Mouse (Mus musculus) cerebellum, postnatal 10 days (tissue): ENCODE results near the gene Crhr1.

ENCODE experiments used
- DNase-seq, 2 experiments: peaks; one replicate each; pipeline ENCODE4 v3.0.0; 2021; ENCODE audit warnings: mixed read lengths in 2 of 2

Gene Crhr1

DNA sequence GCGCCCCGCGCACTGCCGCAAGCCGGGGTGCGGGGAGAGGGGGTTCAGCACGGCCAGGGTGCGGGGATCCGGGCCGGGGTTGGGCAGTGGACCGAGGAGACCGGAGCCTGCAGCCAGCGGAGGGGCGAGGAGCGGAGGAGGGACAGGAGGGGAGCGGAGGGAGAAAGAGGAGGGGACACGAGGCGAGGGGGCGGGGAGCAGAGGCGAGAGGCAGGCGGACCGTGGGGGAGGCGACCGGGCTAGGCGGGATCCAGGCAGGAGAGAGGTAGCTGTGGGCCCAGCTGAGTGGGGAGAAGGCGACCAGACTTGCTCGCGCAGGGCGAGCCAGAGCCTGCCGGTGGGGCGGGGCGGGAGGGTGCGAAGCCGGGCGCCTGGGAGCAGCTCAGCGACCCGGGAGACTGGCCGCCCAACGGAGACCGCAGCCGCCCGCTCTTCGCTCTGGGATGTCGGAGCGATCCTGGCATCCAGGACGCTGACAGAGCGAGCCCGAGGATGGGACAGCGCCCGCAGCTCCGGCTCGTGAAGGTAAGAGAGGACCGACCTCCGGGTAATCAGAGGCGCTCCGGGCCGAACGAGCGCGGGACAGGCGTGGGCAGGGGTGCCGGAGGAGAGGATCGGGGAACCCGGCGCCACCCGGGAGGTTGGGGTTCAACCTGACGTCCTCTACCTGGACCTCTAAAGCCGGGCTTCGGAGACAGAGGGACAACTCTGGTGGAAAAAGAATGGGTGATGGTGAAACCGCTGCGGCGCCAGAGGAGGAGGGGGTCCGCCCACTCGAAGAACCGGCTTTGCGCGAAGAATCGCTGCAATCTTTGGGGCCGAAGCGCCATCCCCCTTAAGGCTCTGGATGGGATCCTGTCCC is at the start of gene Crhr1:
Gene Crhr1 (plus strand): TSS at position 276 of the 862 bp plus-strand sequence.
- DNase-seq: peak; percentile 90 to 94

DNA sequence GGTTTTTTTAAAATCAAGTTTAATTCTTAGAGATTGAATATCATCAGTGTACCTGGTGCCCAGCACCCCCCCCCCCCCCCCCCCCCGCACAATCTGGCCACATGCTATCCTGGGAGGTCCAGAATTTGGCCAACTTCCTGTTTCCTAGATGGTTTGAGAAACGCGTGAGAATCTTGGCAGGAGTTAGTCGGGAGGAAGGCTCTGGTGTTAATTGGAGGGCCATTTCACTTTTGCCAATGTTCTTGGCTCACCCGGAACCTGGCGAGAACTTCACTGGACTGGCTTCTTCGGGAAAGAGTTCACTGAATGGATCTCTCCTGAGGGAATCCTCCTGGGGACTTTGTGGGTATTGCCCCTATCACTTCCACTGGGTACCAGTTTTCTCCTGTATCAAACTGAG is 49.4 kb upstream of the Crhr1 start:
- DNase-seq: peak; percentile 49 to 63

DNA sequence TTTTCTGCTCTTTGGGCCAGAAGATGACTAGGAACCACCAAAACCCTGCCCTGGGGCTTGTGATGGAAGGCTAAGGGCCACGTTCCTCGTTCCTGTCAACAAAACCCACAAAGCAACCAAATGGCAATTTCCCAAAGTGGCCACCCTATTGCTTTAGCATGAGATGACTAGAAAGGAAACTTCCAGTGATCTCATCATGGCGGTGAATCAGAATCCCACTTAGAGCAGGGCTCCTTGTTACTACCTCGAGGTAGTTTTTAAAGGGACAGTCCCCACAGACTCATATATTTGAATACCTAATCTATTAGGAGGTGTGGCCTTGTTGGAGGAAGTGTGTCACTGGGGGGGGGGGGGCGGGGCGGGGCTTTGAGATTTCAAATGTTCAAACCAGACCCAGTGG is 48.9 kb upstream of the Crhr1 start:
- DNase-seq: no peak

DNA sequence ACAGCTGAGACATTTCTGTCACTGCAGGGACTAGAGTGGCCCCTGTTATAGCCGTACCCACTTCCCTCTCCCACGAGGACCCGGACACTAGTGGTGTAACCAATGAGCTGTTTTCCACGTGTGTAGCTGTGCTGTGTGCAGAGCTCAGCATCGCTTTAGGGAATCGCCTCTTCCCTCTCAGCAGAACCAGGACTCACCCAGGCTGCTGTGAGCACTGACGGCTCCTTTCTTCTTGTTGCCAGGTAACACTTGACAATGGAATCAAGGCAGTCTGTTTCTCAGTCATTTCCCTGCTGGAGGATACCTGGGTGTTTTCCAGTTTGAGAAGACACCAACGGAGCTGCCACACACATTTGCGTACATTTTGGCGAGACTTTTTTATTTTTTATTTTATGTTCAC is 44.1 kb upstream of the Crhr1 start:
- DNase-seq: no peak

DNA sequence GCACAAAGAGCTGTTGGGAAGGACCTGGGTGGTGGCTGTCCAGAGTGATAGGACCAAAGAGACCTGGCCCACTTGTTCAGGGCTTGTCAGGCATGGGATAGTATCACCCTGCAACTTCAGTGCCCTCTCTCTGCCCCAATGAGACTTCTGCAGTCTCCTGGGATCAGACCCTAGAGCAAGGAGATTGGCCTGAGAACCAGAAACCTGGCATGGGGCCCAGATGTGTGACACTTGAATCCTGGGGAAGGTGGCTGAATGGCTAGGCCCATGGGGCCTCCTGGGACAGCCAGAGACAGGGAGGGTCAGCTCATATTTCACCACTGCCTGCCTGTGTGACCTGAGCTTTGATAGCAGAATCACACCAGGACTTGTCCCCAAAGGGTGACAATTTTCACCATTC is 41.9 kb upstream of the Crhr1 start:
- DNase-seq: no peak

DNA sequence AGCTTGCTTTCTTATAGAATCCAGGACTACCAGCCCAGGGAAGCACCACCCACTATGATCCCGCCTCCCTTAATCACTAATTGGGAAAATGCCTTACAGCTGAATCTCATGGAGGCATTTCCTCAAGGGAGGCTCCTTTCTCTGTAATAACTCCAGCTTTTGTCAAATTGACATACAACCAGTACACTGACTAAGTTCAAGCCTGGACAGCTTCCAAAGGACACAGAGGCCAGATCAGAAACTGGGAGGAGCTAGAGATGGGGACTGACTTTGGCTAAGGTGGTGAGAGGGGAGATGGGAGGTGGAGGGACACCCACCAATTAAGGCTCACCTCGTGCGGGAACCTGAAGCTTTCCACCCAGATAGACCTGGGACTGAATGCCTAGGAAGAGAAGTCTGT is 37.5 kb upstream of the Crhr1 start:
- DNase-seq: no peak

DNA sequence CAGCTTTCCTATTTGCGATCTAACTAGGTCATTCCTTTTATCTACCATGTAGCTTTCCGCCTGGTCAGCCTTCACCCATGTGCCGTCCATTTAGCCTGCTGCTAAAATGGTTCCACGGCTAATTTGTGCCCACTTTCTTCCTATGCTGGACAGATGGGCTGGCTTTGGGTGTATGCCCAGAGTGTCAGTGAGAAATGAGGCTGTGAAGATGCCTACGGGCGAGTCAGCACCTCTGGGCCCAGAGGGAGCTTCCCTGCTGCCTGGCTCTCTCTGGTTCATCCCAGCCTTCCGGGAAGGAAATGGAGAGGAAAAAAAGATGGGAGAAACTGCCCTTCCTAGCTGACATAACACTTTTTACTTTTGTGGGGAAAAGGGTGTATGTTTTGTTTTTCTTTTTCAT is 36.1 kb upstream of the Crhr1 start:
- peak; percentile 48 to 62 for DNase-seq

DNA sequence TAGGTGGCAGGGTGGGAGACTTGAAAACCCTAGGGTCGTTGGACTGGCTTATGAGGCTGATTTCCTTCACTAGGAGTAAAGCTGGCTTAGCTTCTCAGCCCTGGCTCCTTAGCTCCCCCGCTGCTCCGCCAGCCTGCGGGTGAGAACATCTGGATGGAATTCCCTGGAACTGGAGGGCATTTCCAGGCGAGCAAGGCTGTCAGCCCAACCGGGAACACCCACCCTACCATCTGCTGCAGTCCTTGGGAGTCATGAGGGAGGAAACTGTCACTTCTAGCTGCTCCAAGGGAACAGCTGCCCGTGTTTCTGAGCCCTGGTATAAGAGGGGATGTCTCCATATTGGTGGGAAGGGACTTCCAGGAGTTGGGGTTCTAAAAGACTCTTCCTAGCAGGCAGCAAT is 33.1 kb upstream of the Crhr1 start:
- peak in 1 of 2 experiments; percentile 47 for DNase-seq

DNA sequence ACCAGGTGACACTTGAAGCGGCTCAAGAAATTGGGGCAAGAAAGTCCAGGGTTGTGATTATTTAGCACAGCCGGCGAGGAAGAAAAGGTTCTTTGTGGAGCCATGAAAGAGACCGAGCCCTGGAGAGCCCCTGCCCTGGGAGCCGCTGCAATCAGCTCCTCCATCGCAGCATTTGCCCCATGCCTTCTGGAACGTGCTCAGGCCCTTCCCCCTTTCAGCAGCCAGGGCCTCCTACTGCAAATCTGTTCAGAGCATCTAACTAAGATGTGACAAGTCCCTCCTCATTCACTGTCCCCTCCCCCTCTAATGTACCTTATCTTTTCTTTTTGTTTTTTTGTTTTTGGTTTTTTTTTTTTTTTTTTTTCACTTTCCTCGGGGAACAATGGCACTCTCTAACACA is 30.0 kb upstream of the Crhr1 start:
- no peak for DNase-seq

DNA sequence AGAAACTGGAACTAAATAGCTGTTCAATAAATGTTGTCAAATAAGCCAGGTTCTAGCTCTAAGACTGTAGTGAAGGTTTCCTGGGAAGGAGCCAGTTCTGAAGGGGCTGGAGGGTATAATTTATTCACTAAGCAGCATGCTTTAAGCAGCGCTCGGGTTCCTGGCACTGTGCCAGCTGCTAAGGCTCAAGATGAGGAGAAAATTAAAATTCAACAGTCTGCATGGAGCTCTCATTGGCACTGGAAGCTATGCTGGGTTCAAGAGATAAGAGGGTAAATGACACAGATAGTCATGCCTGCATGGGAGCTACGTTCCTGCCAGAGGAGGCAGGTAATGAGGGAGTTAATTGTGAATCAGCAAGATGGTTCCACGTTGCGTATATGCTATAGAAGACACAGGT is 26.3 kb upstream of the Crhr1 start:
- DNase-seq: peak; percentile 87

DNA sequence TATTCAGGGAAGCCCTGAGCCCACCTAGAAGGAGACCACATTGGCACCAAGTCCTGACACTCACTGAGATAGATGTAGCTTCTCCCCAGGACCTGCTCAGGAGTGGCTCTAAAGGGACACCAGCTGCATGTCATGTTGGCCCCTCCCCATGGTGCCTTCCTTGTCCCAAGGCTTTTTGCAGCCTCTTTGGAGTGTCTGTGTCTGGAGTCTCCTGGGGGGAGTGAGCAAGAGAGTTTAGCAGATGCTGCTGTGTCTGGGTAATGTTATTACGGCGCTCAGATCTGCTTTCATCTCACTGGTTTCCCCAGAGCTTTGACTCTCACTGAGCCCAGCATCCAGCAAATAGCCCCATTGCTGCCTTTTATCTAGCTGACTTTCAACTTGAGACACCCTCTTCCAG is 25.7 kb upstream of the Crhr1 start:
- DNase-seq: no peak

DNA sequence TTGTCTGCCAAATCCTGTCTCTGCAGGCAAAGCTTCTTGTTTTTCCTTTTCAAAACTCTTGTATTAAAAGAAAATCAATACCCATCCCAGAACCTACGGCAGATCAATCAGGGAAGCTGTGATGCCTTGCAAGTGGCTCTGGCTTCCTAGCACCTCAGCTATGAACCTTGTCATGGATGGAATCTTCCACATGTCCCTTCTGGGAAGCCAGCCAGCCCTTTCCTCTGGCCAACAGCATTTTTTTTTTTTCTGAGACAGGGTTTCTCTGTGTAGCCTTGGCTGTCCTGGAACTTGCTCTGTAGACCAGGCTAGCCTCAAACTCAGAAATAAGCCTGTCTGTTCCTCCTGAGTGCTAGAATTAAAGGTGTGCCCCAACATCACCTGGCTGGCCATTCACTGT is 22.3 kb upstream of the Crhr1 start:
- peak; percentile 89 to 90 for DNase-seq

DNA sequence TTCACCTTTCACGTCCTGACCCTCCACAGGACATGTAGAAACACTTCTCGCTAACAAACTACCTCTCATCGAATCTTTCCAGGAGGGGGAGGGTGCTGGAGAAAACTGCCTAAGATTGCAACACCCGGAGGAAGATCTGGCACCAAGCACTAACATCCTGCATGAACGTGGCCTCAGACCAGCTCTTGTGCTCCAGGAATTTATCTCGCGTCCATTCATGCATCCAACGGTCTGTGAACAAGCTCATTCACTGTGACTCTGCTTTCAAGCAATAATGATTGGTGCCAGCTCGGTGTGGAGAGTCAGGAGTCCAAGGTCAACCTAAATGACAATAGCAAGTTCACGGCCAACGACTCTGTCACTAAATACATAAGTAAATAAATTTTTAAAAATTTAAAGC is 20.8 kb upstream of the Crhr1 start:
- peak; percentile 53 to 65 for DNase-seq

DNA sequence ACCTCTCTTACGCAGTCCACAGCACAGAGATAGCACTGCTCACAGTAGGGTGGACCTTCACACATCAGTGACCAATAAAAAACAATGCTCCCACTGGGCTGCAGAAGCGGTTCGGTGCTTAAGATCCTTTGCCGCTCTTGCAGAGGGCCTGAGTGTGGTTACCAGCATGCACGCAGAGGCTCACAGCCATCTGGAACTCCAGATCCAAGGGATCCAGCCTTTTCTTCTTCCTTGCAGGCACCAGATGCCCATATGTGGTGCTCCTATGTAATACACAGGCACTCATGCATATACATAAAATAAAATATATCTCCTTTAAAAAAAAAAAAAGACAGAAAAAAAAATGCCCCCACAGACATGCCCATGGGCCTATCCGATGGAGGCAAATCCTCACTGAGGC is 19.0 kb upstream of the Crhr1 start:
- no peak for DNase-seq

DNA sequence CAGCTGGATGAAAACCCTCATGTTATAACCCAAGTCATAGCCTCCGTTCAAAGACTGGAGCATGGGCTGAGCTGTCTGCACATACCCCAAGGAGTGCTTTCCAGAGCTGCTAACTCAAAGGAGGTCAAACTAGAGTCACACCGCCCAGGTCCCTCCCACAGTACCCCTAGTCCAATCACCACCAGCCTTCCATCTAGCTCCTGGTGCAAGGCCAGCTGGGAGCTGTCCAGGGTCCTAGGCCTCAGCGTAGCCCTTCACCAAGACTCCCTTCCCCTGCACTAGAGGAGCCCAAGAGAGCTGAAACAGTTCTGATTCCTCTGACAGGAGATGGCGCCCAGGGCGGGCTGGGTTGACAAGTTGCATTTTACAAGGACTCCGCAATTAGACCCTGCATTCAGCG is 18.0 kb upstream of the Crhr1 start:
- DNase-seq: peak; percentile 83 to 85

DNA sequence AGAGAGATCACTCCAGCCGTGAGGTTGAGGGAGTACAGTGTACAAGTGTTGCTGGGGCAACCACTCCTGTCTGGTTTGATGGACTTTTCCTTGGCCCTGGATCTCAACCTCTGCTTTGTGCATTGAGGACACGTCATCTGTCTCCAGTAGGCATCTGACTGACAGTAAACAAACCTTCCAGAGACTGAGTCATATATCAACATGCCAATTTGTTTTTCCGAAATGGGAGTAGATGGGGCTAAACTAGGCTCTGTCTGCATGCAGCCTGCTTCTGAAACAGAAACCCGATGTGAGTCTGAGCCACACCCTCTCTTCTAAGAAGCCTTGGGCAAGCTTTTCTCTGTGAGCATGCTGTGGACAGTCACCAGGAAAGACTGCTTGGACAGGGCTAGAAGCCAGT is 14.3 kb upstream of the Crhr1 start:
- no peak for DNase-seq

DNA sequence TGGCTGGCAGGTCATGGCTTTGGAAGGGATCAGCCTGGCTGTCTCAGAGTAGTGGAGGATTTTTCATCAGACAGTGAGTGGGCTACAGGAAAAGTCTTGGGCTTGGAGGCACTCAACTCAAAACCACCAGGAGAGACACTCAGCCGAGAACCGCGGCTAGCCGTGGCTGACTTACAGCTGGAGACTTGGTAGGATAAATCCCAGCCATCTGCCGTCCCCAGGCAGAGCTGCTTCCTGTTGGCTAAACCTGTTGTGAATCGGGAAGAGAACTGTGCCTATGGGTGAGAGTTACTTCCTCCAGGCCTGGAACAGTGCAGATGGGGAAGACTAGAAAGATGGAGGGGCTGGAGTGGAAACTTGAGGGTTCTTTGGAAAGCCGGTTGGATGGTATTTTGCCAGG is 9.7 kb upstream of the Crhr1 start:
- peak in 1 of 2 experiments; percentile 61 for DNase-seq

DNA sequence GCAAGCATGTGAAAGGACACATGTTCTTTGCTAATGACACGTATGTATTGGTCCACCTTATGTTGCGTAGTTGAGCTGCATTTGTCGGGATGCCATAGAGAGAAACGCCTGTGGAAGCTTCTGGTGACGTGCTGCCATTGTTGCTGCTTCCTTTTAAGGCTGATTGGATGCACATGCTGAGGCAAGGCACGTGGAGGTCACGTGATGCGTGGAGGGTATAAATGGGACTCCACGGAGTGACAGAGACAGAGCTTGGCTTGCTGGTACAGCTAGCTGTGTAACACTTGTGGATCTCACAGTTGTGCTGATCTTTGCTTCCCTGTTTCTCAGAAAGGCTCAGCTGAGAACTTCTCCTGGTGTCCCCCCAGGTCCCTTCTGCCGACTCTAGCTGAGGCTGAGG is 9.2 kb upstream of the Crhr1 start:
- no peak for DNase-seq

DNA sequence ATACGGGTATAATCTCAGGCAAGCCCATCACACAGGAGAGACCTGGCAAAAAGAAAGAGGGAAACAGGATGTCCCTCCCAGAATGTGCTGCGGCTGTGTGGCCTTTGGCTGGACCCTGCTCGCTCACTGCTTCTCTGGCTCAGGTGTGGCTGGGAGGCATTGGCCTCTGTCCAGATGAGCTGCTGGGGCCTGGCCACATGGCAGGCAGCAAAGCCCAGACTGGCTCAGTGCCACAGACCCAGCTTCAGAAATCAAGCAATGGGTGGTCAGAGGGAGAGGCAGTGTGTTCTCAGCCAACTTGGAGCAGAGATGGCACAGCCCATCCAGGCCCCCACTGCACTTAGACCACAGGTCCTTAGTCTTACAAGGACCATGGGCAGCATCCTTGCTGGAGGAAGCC is 8.1 kb upstream of the Crhr1 start:
- peak; percentile 98 for DNase-seq

DNA sequence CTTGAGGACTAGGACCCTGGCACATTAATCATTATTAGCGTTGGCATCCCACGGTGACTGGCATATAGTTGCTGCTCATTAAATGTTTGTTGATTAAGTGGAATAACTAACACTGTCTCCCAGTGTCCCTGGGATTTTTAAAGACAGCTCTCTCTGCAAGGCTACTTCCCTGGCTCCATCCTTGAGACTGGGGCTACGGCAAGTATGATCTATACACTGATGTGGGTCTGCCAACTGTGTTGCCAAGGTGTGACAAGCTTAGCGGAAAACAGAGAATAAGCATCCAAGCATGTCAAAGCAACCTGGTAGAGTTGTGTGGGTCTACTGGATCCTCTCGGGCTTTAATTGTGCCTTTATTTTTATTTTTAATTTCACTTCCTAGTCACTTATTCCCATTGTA is 3.2 kb upstream of the Crhr1 start:
- peak; percentile 73 to 75 for DNase-seq

DNA sequence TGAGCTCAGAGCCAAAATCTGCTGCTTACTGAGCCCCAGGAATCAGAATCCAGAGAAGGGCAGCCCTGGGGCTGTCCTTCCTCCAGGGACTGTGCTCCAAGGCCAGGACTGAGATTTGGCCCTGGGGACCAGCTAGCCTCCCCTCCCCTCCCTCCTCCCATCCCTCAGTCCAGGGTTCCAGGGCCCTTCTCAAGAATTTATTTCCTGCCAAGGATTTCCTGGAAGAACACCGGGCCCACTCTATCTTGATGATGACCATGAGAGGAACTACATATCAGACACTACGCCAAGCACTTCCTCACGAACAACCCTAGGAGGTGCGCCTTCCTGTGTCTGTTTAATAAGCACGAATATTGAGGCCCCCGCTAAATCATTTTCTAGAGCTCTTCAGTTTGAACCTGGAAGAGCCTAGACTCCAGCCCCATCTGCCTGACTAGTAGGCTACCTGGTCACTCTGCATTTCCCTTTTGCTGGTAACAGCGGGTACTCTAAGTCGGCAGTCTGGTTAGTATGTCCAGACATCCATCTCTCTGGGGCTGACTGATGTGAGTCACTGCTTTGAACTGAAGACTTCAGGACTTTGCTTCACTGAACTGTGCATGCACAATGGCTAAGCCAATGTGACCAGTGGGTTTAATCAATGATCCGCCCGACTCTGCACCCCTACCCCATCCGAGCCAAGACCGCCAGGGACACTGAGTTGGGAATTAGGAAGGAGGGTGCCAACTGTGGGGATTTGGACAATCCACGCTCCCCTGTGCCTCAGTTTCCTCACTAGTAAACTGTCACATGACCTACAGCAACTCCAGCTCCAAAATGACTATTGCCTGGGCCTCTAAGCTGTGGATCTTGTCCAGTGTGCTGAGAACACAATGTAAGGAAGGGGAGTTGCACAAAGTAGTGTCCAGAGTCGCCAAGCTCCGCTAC is 1.7 kb upstream of the Crhr1 start:
- DNase-seq: peak in 1 of 2 experiments; percentile 26

DNA sequence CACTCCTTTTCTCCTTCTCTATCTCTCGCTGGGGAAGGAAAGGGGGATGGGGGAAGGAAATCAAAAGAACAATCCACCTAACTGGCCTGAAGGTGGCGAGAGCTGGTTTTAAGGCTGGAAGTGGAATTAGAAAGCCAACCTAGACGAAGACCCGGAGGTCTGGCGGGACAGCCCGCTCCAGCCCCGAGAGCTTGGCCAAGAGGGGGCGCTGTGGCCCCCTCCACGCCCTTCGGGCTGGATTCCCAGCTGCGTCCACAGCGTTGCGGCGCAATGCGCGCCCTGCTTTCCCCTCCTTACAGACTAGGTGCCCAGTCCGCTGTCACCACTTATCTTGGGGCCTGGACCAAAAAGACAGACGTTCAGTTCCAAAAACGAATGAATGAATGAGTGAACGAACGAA is 899 bp upstream of the Crhr1 start:
- peak; percentile 93 to 94 for DNase-seq

DNA sequence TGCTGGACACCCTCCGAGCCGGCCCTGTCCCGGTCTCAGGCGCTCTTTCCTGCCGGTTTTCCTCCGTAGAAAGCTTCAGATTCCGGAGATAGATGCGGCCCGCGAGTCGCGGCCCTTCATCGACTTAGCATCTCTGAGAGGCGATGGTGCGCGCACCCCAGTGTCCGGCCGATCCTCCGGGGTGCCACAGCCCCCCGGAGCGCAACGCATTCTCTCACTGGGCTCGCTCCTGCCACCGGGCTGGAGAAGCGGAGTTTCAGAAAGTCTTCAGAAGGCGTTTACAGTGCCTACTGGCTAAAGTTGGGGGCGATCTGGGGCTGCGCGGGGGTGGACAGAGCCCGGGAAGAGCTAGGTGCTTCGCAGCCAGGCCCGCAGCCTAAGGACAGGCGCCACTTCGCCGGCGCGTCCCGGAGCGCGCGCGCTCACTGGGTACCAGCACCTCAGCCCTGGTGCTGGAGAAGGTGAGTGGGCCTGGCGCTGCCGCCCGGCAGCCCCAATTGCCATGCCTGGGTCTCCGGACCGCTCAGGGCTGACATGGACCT is 858 bp downstream of the Crhr1 start:
- peak; percentile 51 to 67 for DNase-seq

DNA sequence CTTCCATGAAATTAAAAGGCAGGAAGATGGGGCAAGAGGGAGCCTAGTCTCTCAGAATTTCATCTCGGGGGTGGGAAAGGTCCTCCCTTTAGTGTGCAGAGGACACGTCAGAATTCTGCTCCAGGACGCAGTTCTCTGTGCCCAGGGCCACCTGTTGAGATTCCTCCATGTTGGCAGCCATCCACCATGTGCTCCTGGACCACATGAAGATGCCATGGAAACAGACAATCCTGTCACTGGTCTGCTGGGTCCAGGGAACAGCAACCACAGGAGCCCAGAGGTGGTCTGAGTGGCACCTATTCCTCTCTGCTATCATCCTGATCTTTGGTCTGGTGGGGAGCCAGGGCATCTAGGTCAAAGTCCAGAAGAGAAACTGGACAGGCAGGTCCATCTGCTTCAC is 6.3 kb downstream of the Crhr1 start:
- peak; percentile 73 for DNase-seq
